Mouse (Mus musculus): Measurements from ENCODE around the gene Cant1.

Gene Cant1

GRCm38 (mm10) chr11:118407318-118407910, 11.5 kb downstream of the Cant1 start:
- peak; percentile 75 to 79 for DNase-seq

GRCm38 (mm10) chr11:118406521-118406920, 12.4 kb downstream of the Cant1 start:
- DNase-seq = peak in 1 of 2 experiments; percentile 2

GRCm38 (mm10) chr11:118405311-118405710, 13.6 kb downstream of the Cant1 start:
- DNase-seq = peak in 1 of 2 experiments; percentile 3

- DNase-seq = peak in 1 of 2 experiments; percentile 2
These were observed 14.7 kb downstream of the Cant1 start for GRCm38 (mm10) chr11:118403951-118404899.

GRCm38 (mm10) chr11:118403183-118403582, 15.7 kb downstream of the Cant1 start:
- DNase-seq = peak in 1 of 2 experiments; percentile 8

GRCm38 (mm10) chr11:118401760-118402280, 17.1 kb downstream of the Cant1 start, which contains the start of gene Lgals3bp:
TSS of gene Lgals3bp (minus strand) at chr11:118402092.
- DNase-seq = peak; percentile 67 to 73

GRCm38 (mm10) chr11:118401195-118401594, 17.7 kb downstream of the Cant1 start:
- DNase-seq = peak in 1 of 2 experiments; percentile 3

GRCm38 (mm10) chr11:118400566-118400936, 18.3 kb downstream of the Cant1 start:
- peak in 1 of 2 experiments; percentile 34 for DNase-seq

- peak in 1 of 2 experiments; percentile 1 for DNase-seq
These were observed 18.9 kb downstream of the Cant1 start for GRCm38 (mm10) chr11:118399891-118400565.

GRCm38 (mm10) chr11:118397806-118398530, 20.9 kb downstream of the Cant1 start:
- peak in 1 of 2 experiments; percentile 2 for DNase-seq

GRCm38 (mm10) chr11:118394538-118394937, 24.3 kb downstream of the Cant1 start:
- peak in 1 of 2 experiments; percentile 10 for DNase-seq

- peak; percentile 73 to 76 for DNase-seq
These were observed 24.9 kb downstream of the Cant1 start for GRCm38 (mm10) chr11:118393991-118394390.

GRCm38 (mm10) chr11:118387816-118388215, 31.1 kb downstream of the Cant1 start:
- peak in 1 of 2 experiments; percentile 4 for DNase-seq

- peak; percentile 95 to 97 for DNase-seq
These were observed 39.5 kb downstream of the Cant1 start for GRCm38 (mm10) chr11:118379251-118380009.

- peak in 1 of 2 experiments; percentile 5 for DNase-seq
These were observed 40.2 kb downstream of the Cant1 start for GRCm38 (mm10) chr11:118378656-118379055.

- peak in 1 of 2 experiments; percentile 38 for DNase-seq
These were observed 42.6 kb downstream of the Cant1 start for GRCm38 (mm10) chr11:118376323-118376722.

- DNase-seq = peak in 1 of 2 experiments; percentile 41
These were observed 43.0 kb downstream of the Cant1 start for GRCm38 (mm10) chr11:118375881-118376280.

GRCm38 (mm10) chr11:118375461-118375860, 43.4 kb downstream of the Cant1 start:
- DNase-seq = peak in 1 of 2 experiments; percentile 15

GRCm38 (mm10) chr11:118375006-118375405, 43.9 kb downstream of the Cant1 start:
- peak in 1 of 2 experiments; percentile 61 for DNase-seq

- peak in 1 of 2 experiments; percentile 5 for DNase-seq
These were observed 44.4 kb downstream of the Cant1 start for GRCm38 (mm10) chr11:118374506-118374905.

- DNase-seq = peak in 1 of 2 experiments; percentile 1
These were observed 46.2 kb downstream of the Cant1 start for GRCm38 (mm10) chr11:118372641-118373040.

Data from cerebellum, postnatal 10 days (tissue).